In the genomic region with DNA sequence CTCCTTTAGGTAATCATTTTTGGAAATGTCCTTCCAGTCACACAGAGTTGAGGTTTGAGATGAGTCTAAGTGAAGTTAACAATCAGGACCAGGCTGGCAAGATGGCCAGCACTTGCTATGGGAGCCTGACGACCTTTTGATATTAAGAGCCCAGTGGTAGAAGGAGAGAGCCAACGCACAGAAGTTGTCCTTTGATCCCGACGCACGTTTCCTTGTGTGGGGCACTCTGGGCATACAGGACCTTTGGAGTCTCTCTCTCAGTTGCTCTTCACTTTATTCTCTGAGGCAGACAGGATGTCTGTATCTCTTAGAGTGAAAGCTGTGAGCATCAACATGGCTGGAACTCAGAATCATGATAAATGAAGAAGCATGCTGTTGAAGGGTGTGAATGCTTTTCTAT, we compare ENCODE assay signal across 22 mouse cellular contexts. TPM values are rescaled to one million over a fixed set of nuclear protein-coding genes. Genes with fewer than 3 reads are reported as not detected.
"Had no signal": no experiment of that assay in that cellular context is flagged by ENCODE, and none has a peak within 500 bp of the region (broad histone marks: within the 10 kb centered on the region; RNA-seq: fewer than 3 reads in every experiment).

No protein-coding gene starts in this region.

- H3K9ac ChIP-seq: lung, embryonic 15.5 days; midbrain, embryonic 13.5 days; midbrain, embryonic 15.5 days; neural tube, embryonic 12.5 days had no signal

- H3K36me3 ChIP-seq: lung, embryonic 15.5 days; midbrain, embryonic 15.5 days; neural tube, embryonic 12.5 days had no signal

- H3K9me3 ChIP-seq: lung, embryonic 15.5 days; midbrain, embryonic 15.5 days; neural tube, embryonic 12.5 days had no signal

- H3K4me1 ChIP-seq: midbrain, embryonic 15.5 days had no signal

- ATAC-seq: lung, postnatal 0 days; midbrain, embryonic 13.5 days; midbrain, embryonic 15.5 days had no signal

- H3K4me2 ChIP-seq: lung, embryonic 15.5 days; midbrain, embryonic 11.5 days; midbrain, embryonic 13.5 days; midbrain, embryonic 15.5 days; neural tube, embryonic 12.5 days had no signal

- H3K4me3 ChIP-seq: lung, embryonic 15.5 days; megakaryocyte, embryonic 14.5 days; midbrain, embryonic 13.5 days; midbrain, embryonic 15.5 days; neural tube, embryonic 12.5 days had no signal

- H3K27ac ChIP-seq: lung, embryonic 15.5 days; macrophage; midbrain, embryonic 13.5 days; midbrain, embryonic 15.5 days; neural tube, embryonic 12.5 days had no signal

- DNase-seq: lung, adult 2 months; lung, postnatal 14 days; lung, postnatal 36 days; right cerebral cortex, postnatal 14 days; spleen, adult 18-20 months; thymus, adult 18-20 months; thymus, postnatal 14 days; thymus, postnatal 36 days had no signal

- H3K27me3 ChIP-seq: lung, embryonic 15.5 days; megakaryocyte, embryonic 14.5 days; midbrain, embryonic 13.5 days; midbrain, embryonic 15.5 days; neural tube, embryonic 12.5 days had no signal

RNA-seq across cellular contexts. Expression of a gene that starts 30.5 kb away (rescaled TPM):
- total RNA-seq: megakaryocyte progenitor cell, adult 5-6 weeks; midbrain, postnatal 0 days; monocyte, adult 5-6 weeks; neutrophil, adult 5-6 weeks had no signal
- polyA plus RNA-seq: macrophage; midbrain, embryonic 11.5 days; midbrain, embryonic 15.5 days; midbrain, postnatal 0 days; neural tube, embryonic 12.5 days; neural tube, embryonic 14.5 days; stomach, embryonic 14.5 days had no signal
